Mouse (Mus musculus) embryo, embryonic 10 days (tissue): ENCODE results near the gene Cpsf3.

Experiments
- DNase-seq: peaks from one replicate; pipeline ENCODE4 v3.0.0-alpha.2; 2015; ENCODE audit warnings: low spot score

Gene Cpsf3

GRCm38 (mm10) chr12:21333766-21334165 is 48.6 kb downstream of the Cpsf3 start:
- DNase-seq, result no peak

- DNase-seq, result no peak
Observed at GRCm38 (mm10) chr12:21335869-21336268, 50.7 kb downstream of the Cpsf3 start.

- DNase-seq, result no peak
Observed at GRCm38 (mm10) chr12:21337171-21337570, 52.0 kb downstream of the Cpsf3 start.

- DNase-seq, result no peak
Observed at GRCm38 (mm10) chr12:21340674-21341073, 55.5 kb downstream of the Cpsf3 start.

- no peak for DNase-seq
Observed at GRCm38 (mm10) chr12:21346972-21347371, 61.8 kb downstream of the Cpsf3 start.

- DNase-seq, result peak; percentile 10
Observed at GRCm38 (mm10) chr12:21350113-21350876, 65.1 kb downstream of the Cpsf3 start.

- DNase-seq, result no peak
Observed at GRCm38 (mm10) chr12:21353681-21354080, 68.5 kb downstream of the Cpsf3 start.

GRCm38 (mm10) chr12:21362686-21363085 is 77.5 kb downstream of the Cpsf3 start:
- no peak for DNase-seq

GRCm38 (mm10) chr12:21363195-21363594 is 78.0 kb downstream of the Cpsf3 start:
- DNase-seq, result no peak
